Mouse (Mus musculus) brain, embryonic 14.5 days (tissue): ENCODE measurements around the gene Plcd3.

Experiments
- CTCF ChIP-seq: fragments of 200-500 bp; IDR thresholded peaks from 2 replicates; pipeline ENCODE4 v1.5.1; 2012; ENCODE audit warnings: inconsistent platforms, mild to moderate bottlenecking, moderate library complexity, borderline replicate concordance; ENCODE audit not compliant: insufficient read depth, insufficient read length; ENCODE audit errors: extremely low read depth
- POLR2A ChIP-seq: fragments of 200-500 bp; IDR thresholded peaks from 2 replicates; pipeline ENCODE4 v1.6.1; 2012; ENCODE audit warnings: mild to moderate bottlenecking, inconsistent platforms, borderline replicate concordance; ENCODE audit not compliant: poor library complexity, insufficient read depth, insufficient read length, severe bottlenecking; ENCODE audit errors: extremely low read depth

DNA sequence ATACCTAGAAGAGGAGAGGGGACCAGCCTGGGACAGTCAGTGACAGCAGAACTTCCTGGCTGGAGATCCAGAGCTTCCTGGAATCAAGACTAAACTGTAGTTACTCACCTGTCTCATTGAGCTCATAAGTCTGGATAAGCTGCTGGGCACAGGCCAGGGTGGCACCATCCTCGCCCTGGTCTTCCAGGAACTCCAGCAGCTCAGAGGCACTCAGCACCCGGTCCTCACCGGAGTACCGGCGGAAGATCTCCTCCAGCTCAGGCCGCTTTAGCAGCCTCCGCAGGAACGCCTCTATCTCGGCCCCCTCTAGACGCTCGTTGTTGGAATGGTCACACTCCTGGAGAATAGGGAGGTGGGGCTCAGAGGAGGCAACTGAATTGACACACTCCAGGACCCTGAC lies 23.3 kb downstream of the Plcd3 start:
- TF ChIP-seq POLR2A (no peak), CTCF (no peak)
